Mouse (Mus musculus): ENCODE results near the gene Shisa9.

Shisa9 gene

DNA sequence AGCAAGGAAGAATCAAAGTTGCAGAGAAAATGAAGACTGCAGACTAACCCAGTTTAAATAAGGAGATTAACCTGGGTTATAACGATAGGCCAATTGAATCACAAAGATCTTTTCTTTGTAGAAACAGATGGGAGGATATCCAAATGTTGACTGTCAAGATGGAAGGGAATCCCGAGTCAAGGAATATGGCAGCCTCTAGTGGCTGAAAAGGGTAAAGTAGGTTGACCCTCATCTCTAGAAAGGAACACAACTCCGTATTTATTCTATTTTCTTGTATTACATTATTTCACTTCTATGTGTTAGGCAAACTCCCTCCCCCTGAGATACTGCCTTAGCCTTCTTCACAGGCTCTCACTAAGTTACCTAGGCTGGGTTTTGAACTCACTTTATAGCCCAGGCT is 217.3 kb downstream of the Shisa9 start:
- no peak for DNase-seq (ENCODE audit: low read depth)

DNA sequence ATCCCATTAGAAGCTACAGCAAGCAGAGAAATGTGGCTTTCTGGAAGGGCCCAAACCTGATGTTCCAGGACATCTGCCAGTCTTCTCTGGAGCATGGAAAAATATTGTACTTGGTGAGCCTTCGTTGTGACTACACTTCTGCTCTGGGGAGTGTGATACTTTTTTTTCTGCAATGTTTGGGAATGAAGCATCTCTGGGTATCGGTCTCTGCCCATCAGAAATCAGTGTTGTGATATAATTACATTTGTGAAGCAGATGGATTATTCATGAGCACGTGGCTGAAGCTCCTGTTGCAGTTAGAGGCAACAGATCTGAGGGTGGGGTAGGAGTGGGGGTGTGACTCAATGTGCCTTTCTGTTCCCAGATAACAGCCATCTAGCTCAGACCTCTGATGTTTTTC is 218.2 kb downstream of the Shisa9 start:
- no peak for DNase-seq (ENCODE audit: low read depth)

- no peak for DNase-seq (ENCODE audit: low read depth)
These were observed 219.1 kb downstream of the Shisa9 start for GRCm38 (mm10) chr16:12203055-12203454.

DNA sequence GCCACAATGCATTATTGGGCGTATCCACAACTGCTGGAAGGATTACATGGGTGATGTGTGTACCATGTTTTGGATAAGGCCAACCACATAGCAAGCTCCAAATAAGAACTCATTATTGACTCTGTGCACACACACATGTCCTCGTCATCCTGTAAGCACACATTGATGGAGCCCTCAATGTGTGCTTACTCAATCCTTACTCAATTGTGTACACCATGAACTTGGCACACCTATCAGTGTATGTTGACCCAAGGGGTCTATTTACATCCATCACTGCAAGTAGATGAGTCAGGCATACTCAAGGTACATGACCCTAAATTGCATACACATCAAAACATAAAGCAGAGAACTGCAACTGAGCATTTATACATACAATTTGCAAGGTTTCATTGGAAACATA is 220.5 kb downstream of the Shisa9 start:
- no peak for DNase-seq (ENCODE audit: low read depth)

DNA sequence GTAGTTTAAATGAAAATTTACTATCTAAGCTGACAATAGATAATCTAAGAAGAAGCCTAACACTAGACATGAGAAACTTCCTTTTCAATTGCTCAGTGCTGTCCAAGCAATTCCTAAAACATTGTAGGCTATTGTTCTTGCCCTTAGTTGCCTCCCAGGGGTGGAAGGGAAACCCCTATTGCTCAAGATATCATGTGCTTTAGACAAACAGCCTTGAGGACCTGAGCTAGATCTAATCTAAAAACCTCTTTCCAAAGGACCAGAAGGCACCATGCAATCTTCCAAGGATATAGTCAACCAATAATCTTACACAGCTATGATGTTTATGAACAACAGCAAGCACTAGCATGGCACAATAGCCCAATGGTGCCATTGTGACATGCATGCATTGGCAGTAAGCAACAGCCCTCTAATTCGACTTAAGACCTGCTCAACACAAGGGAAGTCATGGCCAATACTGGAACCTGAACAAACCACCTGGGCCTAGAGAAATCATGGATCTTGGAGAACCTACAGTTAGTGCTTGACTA is 222.6 kb downstream of the Shisa9 start:
- DNase-seq (ENCODE audit: low read depth), result no peak

DNA sequence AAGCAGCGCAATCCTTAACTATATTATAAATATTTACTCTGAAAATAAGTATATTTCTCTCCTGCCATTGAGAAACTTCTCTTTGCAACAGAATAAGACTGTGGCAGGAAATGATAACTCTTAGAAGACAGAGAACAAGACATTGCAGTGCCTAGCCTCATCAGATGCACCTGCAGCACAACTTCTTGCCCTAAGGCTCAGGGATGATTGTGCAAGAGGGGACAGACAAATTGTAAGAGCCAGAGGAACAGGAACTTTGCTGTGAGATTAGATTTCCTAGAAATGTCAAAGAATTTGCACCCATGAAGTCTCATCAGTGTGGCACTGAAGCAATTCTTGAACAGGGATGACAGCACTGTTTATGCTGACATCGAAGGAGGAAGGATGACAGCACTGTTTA is 223.0 kb downstream of the Shisa9 start:
- DNase-seq (ENCODE audit: low read depth), result no peak

GRCm38 (mm10) chr16:12209355-12209754 is 225.4 kb downstream of the Shisa9 start:
- no peak for DNase-seq (ENCODE audit: low read depth)

- no peak for DNase-seq (ENCODE audit: low read depth)
These were observed 225.9 kb downstream of the Shisa9 start for GRCm38 (mm10) chr16:12209819-12210218.

DNA sequence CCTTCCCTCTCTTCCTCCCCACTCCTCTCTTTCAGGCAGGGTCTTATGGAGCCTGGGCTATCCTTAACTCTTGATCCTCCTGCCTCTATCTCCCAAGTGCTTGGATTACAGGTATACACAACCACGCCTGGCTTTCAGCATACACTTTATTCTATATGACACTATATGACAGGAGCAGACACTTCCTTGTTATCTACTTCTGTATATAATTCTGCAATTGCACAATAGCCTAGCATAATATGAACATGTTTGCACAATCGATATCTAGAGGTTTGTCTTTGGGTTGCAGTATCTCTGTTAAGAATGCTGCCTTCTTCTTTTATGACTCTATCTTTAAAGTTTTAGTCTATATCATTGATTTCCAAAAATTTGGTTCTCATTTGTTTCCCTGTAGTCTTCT is 230.1 kb downstream of the Shisa9 start:
- no peak for DNase-seq (ENCODE audit: low read depth)

- no peak for DNase-seq (ENCODE audit: low read depth)
These were observed 233.6 kb downstream of the Shisa9 start for GRCm38 (mm10) chr16:12217289-12218150.

GRCm38 (mm10) chr16:12218151-12218532 is 234.2 kb downstream of the Shisa9 start:
- DNase-seq (ENCODE audit: low read depth), result no peak

DNA sequence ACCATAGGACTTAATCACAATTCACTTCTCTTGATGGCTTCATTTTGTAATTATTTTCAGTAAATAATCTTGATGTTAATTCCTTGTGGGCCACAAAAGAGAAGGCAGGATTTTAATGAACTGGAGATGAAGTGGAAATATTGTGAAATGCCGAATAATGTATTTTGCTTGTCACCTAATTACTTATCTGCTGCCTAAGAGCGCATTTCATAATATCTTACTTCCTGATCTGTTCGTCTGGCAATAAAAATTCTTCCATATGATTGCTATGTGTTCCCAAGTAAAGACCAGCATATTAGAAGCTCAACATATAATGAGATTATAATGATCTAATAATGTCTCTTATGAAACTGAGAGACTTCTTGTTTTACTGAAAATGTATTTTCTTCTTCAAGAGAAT is 235.9 kb downstream of the Shisa9 start:
- no peak for DNase-seq (ENCODE audit: low read depth)

- no peak for DNase-seq (ENCODE audit: low read depth)
These were observed 239.6 kb downstream of the Shisa9 start for GRCm38 (mm10) chr16:12223537-12223936.

DNA sequence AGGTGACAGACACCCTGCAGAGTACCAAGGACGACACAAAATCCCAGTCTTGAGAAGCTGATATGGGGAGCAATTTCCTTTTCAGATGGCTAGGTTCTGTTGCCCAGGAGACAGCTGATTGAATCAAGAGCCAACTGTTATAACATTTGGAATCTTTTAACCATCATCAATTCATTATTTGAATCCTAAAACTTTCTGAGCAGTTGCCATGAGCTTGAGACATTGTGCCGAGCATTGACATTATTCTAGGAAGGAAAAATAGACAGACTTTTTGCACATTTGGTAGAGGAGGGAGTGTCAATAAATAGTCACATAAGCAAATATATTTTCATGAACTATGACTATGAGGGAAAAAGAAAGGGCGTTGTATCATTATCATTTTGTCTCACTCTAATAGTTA is 243.0 kb downstream of the Shisa9 start:
- no peak for DNase-seq (ENCODE audit: low read depth)

DNA sequence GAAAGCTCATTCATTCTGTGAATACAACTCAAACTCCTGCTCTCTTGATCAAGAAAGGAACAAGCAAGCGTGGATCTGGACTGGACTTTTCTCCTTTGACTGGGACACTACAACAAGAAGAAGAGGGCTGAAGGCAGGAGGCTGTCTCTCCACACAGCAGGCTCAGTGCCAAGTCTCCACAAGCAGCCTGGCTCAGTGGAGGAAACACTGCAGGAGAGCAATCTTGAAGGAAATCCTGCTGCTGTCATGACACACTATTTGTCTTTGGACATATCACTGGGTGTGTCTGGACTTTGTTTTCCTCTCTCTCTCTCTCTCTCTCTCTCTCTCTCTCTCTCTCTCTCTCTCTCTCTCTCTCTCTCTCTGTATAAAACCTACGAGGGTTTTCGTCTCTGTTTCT is 249.4 kb downstream of the Shisa9 start:
- DNase-seq (ENCODE audit: low read depth), result no peak

GRCm38 (mm10) chr16:12234289-12234688 is 250.4 kb downstream of the Shisa9 start:
- DNase-seq (ENCODE audit: low read depth), result no peak

DNA sequence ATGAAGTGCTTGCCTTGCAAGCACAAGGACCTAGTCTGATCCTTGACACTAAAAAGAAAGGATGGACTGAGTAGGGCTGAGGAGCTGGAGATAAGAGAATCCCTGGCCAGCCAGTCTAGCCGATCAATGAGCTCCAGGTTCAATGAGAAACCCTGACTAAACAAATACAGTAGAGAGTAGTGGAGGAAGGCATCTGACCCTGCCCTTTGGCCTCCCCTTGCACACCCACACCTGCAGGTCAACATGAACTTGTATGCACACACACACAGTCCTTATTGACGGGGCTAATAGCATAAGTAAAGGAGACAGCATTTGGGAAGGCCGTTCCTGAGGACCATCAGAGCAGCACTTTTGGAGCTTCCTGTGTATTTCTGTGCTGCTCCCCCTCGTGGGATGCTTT is 254.7 kb downstream of the Shisa9 start:
- no peak for DNase-seq (ENCODE audit: low read depth)

DNA sequence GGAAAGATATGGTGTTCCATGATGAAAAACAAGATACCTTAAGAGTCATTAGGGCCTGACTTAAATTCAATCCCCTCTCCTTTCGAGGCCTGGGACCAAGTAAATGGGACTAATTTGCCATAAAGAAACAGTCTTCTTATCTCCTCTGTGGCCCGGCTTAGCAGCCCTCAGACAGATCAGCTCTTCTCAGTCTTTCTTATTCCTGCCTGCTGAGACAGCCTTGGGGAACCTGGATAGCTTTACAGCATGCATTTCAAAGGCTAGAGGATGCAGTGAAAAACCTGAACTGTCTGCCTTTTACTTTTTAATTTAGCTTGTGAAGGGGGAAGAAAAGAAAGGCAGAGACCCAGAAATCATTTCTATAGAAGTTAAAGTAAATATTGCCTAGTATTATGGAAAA is 275.4 kb downstream of the Shisa9 start:
- DNase-seq (ENCODE audit: low read depth), result no peak

DNA sequence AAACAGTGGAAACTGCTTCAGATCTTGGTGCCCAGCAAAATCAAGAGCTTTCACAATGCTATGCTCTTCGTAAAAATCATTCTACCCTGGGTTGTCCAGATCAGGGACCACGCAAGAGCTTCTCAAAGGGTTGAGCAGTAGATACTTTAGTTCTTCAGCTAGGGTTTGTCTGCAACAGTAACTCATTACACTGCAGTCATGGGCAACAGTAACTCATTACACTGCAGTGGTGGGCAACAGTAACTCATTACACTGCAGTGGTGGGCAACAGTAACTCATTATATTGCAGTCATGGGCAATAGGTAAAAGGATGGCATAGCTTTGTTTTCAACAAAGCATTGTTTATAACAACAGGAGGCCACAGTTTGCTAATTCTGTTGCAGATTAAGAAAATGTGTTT is 281.9 kb downstream of the Shisa9 start:
- no peak for DNase-seq (ENCODE audit: low read depth)

DNA sequence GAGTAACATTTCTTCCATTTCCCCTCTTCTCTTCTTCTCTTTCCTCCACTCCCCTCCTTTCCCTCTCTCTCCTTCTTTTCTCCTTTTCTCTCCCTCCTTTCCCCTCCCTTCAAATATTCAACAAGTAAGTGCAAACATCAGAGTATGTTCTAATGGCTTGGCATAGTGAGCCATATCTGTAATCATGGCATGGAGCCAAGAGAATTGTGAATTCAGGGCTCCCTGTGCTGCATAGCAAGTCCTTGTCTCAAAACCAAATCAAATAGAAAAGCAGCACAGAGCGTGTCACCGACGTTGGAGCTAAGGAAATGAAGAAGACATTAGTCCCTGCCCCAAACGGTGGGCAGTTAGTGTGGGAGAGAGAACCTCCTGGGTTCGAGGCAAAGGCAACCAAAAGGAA is 316.6 kb downstream of the Shisa9 start:
- no peak for DNase-seq (ENCODE audit: low read depth)

DNA sequence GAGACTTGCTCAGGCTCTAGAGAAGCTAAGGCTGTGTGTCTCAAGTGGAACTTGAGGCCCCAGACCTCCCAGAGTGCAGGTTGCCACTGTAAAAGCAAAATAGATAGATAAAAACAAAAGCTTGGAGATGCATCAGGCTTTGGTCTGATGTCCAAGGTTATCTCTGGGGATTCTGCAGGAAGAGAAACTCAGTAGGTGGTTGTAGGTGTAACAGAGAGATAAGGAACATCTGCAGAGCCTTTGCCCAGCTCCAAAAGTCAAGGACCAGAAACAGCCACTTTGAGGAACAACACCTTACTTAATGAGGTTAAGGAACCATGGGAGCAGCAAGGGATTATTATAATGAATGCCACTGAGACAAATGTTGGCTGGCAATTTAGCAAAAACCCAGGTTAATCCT is 319.5 kb downstream of the Shisa9 start:
- DNase-seq (ENCODE audit: low read depth), result no peak

DNA sequence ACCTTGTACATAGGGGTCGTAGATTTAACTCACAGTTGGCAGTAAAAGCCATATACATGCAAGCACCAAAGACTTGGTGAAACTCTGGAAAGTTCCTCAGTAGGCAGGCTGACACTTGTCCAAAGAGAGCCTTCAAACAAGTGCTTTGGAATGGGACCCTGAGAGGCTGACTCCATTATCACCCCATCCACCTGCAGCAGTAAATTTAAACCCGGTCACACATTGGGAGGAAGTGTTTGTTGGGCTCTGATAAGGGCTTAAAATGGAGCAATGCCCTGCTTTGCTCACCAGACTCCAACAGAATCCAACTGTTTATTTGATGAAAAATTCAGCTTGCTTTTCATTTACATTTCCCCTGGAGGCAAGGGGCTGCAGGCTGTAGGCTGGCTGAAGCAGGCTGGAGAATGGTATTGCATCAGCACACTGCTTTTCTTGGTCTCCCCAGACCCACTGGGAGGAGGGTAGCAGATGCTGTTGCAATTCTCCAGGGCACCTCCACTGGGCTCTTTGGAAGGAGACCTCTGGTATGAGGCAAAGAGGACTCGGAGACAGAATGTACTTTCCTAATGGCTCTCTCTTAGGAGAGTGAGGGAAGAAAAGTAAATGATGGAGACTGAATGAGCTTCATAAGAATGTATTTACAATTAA is 323.5 kb downstream of the Shisa9 start:
- no peak for DNase-seq (ENCODE audit: low read depth)

- DNase-seq (ENCODE audit: low read depth), result no peak
These were observed 325.9 kb downstream of the Shisa9 start for GRCm38 (mm10) chr16:12309826-12310225.

GRCm38 (mm10) chr16:12315627-12316026 is 331.7 kb downstream of the Shisa9 start:
- no peak for DNase-seq (ENCODE audit: low read depth)
